Mouse (Mus musculus): ENCODE measurements around the gene Mrpl4. TPM values are rescaled to one million over a fixed set of nuclear protein-coding genes. Genes with fewer than 3 reads are reported as not detected.

Gene Mrpl4
- total and polyA plus RNA-seq, 2 experiments, result 16.0 to 79.8 TPM

GRCm38 (mm10) chr9:21034481-21035085 is 32.0 kb downstream of the Mrpl4 start:
- Histone ChIP-seq H3K9ac (ENCODE audit: low read depth, low read length) (no peak overlapping the region), H3K27ac (replicated peaks; ENCODE audit: insufficient read depth, low read depth, low read length) (no peak overlapping the region), H3K36me3 (ENCODE audit: control insufficient read depth, insufficient read depth, low read length) (no peaks in the 10 kb centered on the region), H3K27me3 (ENCODE audit: control insufficient read depth, insufficient read depth, low read length) (peaks cover 30% of the 10 kb centered on the region), H3K79me2 (ENCODE audit: control insufficient read depth, insufficient read depth, low read length) (no peaks in the 10 kb centered on the region), H3K4me1 (ENCODE audit: control insufficient read depth, insufficient read depth, low read length) (peaks cover 24% of the 10 kb centered on the region), H3K4me3 (ENCODE audit: insufficient read depth, low read depth, low read length) (no peak overlapping the region)
- WGBS, result 15% methylated on average over 17 of the region's 17 CpGs
- TF ChIP-seq CTCF (IDR thresholded peaks at IDR 0.05; ENCODE audit: low read depth, low read length) (no peak), POLR2A (IDR thresholded peaks at IDR 0.05; ENCODE audit: extremely low read depth, insufficient read depth, low read length) (no peak)
- no peak for DNase-seq (ENCODE audit: extremely low read depth, low read depth, low spot score)

GRCm38 (mm10) chr9:21035586-21035985 is 33.0 kb downstream of the Mrpl4 start:
- H3K9ac ChIP-seq (ENCODE audit: low read depth, low read length), result no peak overlapping the region
- no peak for DNase-seq (ENCODE audit: extremely low read depth, low read depth, low spot score)
- WGBS, result 37% methylated on average over 9 of the region's 9 CpGs
- peaks cover 30% of the 10 kb centered on the region for H3K27me3 ChIP-seq (ENCODE audit: control insufficient read depth, insufficient read depth, low read length)
- H3K36me3 ChIP-seq (ENCODE audit: control insufficient read depth, insufficient read depth, low read length), result no peaks in the 10 kb centered on the region
- no peak overlapping the region for H3K27ac ChIP-seq (replicated peaks; ENCODE audit: insufficient read depth, low read depth, low read length)
- TF ChIP-seq POLR2A (IDR thresholded peaks at IDR 0.05; ENCODE audit: extremely low read depth, insufficient read depth, low read length), result no peak
- no peak for TF ChIP-seq CTCF (IDR thresholded peaks at IDR 0.05; ENCODE audit: low read depth, low read length)
- H3K4me1 ChIP-seq (ENCODE audit: control insufficient read depth, insufficient read depth, low read length), result peaks cover 16% of the 10 kb centered on the region; the same call in 1 of the 2 replicates
- H3K4me3 ChIP-seq (ENCODE audit: insufficient read depth, low read depth, low read length), result no peak overlapping the region
- no peaks in the 10 kb centered on the region for H3K79me2 ChIP-seq (ENCODE audit: control insufficient read depth, insufficient read depth, low read length)

DNA sequence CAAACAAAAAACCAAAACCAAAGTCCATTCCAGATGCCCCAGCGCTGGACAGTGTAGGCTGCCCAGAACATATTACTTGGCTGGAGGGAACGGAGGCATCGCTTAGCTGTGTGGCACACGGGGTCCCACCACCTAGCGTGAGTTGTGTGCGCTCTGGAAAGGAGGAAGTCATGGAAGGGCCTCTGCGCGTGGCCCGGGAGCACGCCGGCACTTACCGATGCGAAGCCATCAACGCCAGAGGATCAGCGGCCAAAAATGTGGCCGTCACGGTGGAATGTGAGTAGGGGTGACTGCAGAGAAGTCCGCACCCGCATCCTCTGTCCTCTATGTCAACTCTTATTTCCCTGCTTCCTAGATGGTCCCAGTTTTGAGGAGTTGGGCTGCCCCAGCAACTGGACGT is 33.6 kb downstream of the Mrpl4 start:
- Histone ChIP-seq H3K9ac (ENCODE audit: low read depth, low read length) (no peak overlapping the region), H3K27ac (replicated peaks; ENCODE audit: insufficient read depth, low read depth, low read length) (no peak overlapping the region), H3K4me3 (ENCODE audit: insufficient read depth, low read depth, low read length) (no peak overlapping the region), H3K79me2 (ENCODE audit: control insufficient read depth, insufficient read depth, low read length) (no peaks in the 10 kb centered on the region), H3K4me1 (ENCODE audit: control insufficient read depth, insufficient read depth, low read length) (peaks cover 13% of the 10 kb centered on the region; the same call in 1 of the 2 replicates), H3K27me3 (ENCODE audit: control insufficient read depth, insufficient read depth, low read length) (peaks cover 30% of the 10 kb centered on the region), H3K36me3 (ENCODE audit: control insufficient read depth, insufficient read depth, low read length) (no peaks in the 10 kb centered on the region)
- WGBS, result 9% methylated on average over 20 of the region's 20 CpGs
- TF ChIP-seq CTCF (IDR thresholded peaks at IDR 0.05; ENCODE audit: low read depth, low read length), result no peak
- TF ChIP-seq POLR2A (IDR thresholded peaks at IDR 0.05; ENCODE audit: extremely low read depth, insufficient read depth, low read length), result no peak
- DNase-seq (ENCODE audit: extremely low read depth, low read depth, low spot score), result no peak

GRCm38 (mm10) chr9:21036666-21037065 is 34.1 kb downstream of the Mrpl4 start:
- Histone ChIP-seq H3K4me3 (ENCODE audit: insufficient read depth, low read depth, low read length) (no peak overlapping the region), H3K27me3 (ENCODE audit: control insufficient read depth, insufficient read depth, low read length) (peaks cover 30% of the 10 kb centered on the region), H3K9ac (ENCODE audit: low read depth, low read length) (no peak overlapping the region), H3K36me3 (ENCODE audit: control insufficient read depth, insufficient read depth, low read length) (no peaks in the 10 kb centered on the region), H3K27ac (replicated peaks; ENCODE audit: insufficient read depth, low read depth, low read length) (no peak overlapping the region), H3K4me1 (ENCODE audit: control insufficient read depth, insufficient read depth, low read length) (peaks cover 9% of the 10 kb centered on the region; the same call in 1 of the 2 replicates), H3K79me2 (ENCODE audit: control insufficient read depth, insufficient read depth, low read length) (no peaks in the 10 kb centered on the region)
- no peak for DNase-seq (ENCODE audit: extremely low read depth, low read depth, low spot score)
- 5% methylated on average over 22 of the region's 22 CpGs for WGBS
- no peak for TF ChIP-seq CTCF (IDR thresholded peaks at IDR 0.05; ENCODE audit: low read depth, low read length)
- no peak for TF ChIP-seq POLR2A (IDR thresholded peaks at IDR 0.05; ENCODE audit: extremely low read depth, insufficient read depth, low read length)

DNA sequence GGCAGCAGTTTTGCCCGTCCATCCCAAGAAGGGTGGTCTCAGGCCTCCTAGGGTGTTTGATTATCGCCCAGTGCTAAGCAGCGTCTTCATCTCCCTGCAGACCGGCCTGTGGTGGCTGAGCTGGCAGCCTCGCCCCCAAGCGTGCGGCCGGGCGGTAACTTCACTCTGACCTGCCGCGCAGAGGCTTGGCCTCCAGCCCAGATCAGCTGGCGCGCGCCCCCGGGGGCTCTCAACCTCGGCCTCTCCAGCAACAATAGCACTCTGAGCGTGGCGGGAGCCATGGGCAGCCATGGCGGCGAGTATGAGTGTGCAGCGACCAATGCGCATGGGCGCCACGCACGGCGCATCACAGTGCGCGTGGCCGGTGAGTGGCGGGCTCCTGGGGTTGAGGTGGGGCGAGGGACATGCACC is 34.9 kb downstream of the Mrpl4 start:
- Histone ChIP-seq H3K27me3 (ENCODE audit: control insufficient read depth, insufficient read depth, low read length) (peaks cover 30% of the 10 kb centered on the region), H3K9ac (ENCODE audit: low read depth, low read length) (no peak overlapping the region), H3K79me2 (ENCODE audit: control insufficient read depth, insufficient read depth, low read length) (no peaks in the 10 kb centered on the region), H3K4me1 (ENCODE audit: control insufficient read depth, insufficient read depth, low read length) (peaks cover 9% of the 10 kb centered on the region; the same call in 1 of the 2 replicates), H3K27ac (replicated peaks; ENCODE audit: insufficient read depth, low read depth, low read length) (no peak overlapping the region), H3K4me3 (ENCODE audit: insufficient read depth, low read depth, low read length) (no peak overlapping the region), H3K36me3 (ENCODE audit: control insufficient read depth, insufficient read depth, low read length) (no peaks in the 10 kb centered on the region)
- no peak for DNase-seq (ENCODE audit: extremely low read depth, low read depth, low spot score)
- TF ChIP-seq POLR2A (IDR thresholded peaks at IDR 0.05; ENCODE audit: extremely low read depth, insufficient read depth, low read length) (no peak), CTCF (IDR thresholded peaks at IDR 0.05; ENCODE audit: low read depth, low read length) (no peak)
- WGBS, result 9% methylated on average over 31 of the region's 31 CpGs

GRCm38 (mm10) chr9:21039779-21040178 is 37.2 kb downstream of the Mrpl4 start:
- WGBS, result 78% methylated on average over 3 of the region's 3 CpGs
- Histone ChIP-seq H3K27me3 (ENCODE audit: control insufficient read depth, insufficient read depth, low read length) (peaks cover 28% of the 10 kb centered on the region), H3K4me3 (ENCODE audit: insufficient read depth, low read depth, low read length) (no peak overlapping the region), H3K36me3 (ENCODE audit: control insufficient read depth, insufficient read depth, low read length) (no peaks in the 10 kb centered on the region), H3K4me1 (ENCODE audit: control insufficient read depth, insufficient read depth, low read length) (peaks cover 5% of the 10 kb centered on the region; the same call in 1 of the 2 replicates), H3K27ac (replicated peaks; ENCODE audit: insufficient read depth, low read depth, low read length) (no peak overlapping the region), H3K9ac (ENCODE audit: low read depth, low read length) (no peak overlapping the region), H3K79me2 (ENCODE audit: control insufficient read depth, insufficient read depth, low read length) (no peaks in the 10 kb centered on the region)
- DNase-seq (ENCODE audit: extremely low read depth, low read depth, low spot score), result no peak
- no peak for TF ChIP-seq CTCF (IDR thresholded peaks at IDR 0.05; ENCODE audit: low read depth, low read length)
- TF ChIP-seq POLR2A (IDR thresholded peaks at IDR 0.05; ENCODE audit: extremely low read depth, insufficient read depth, low read length), result no peak
